Mouse (Mus musculus) brain, adult 10 weeks (tissue): Measurements from ENCODE around the gene Atl3. TPM values are rescaled to one million over a fixed set of nuclear protein-coding genes. Genes with fewer than 3 reads are reported as not detected.

Experiments
- polyA plus RNA-seq: library from polyadenylated mRNA; stranded (reverse); fragments of 350-450 nt; fragmentation: Illumina TruSeq; extraction: RNeasy Lipid Tissue Mini Kit (QIAGEN cat#74804); gene quantifications from one replicate; pipeline ENCODE4 v1.2.3, GENCODE M21; 2015; ENCODE audit warnings: low read depth, low replicate concordance

Atl3 gene
- polyA plus RNA-seq = 20.2 TPM

DNA sequence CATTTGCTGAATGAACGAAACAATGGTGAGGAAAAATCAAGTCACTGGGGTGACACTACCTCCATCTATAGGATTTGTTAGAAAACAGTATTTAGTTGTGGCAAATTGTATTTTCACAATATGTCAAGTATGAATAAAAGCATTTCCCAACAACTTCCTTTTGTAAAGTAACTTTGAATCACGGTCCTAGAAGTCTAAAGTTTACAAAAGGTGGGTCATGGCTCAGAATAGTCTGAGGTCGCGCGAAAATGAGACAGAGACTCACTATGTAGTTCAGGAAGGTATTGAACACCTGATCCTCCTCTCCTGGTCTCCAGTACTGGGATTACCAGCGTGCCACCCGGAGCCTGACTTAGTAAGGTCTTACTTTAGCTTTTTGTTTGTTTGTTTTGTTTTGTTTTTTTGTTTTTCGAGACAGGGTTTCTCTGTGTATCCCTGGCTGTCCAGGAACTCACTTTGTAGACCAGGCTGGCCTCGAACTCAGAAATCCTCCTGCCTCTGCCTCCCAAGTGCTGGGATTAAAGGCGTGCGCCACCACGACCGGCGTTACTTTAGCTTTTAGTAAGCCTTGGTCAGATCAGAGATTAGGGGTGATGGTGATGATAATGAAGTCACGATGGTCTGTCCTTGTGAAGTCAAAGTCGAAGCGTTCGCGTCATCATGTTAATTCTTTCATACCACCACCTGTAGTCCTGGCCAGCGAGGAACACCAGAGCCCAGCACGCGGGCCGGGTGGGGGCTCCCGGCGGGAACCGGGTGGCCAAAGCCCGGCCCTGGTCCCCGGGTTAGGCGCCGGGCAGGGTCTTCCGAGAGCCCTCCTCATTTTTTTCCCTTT lies at the start of gene Atl3:
Atl3 (plus strand) TSS at position 689 of the 835 bp plus-strand sequence.

DNA sequence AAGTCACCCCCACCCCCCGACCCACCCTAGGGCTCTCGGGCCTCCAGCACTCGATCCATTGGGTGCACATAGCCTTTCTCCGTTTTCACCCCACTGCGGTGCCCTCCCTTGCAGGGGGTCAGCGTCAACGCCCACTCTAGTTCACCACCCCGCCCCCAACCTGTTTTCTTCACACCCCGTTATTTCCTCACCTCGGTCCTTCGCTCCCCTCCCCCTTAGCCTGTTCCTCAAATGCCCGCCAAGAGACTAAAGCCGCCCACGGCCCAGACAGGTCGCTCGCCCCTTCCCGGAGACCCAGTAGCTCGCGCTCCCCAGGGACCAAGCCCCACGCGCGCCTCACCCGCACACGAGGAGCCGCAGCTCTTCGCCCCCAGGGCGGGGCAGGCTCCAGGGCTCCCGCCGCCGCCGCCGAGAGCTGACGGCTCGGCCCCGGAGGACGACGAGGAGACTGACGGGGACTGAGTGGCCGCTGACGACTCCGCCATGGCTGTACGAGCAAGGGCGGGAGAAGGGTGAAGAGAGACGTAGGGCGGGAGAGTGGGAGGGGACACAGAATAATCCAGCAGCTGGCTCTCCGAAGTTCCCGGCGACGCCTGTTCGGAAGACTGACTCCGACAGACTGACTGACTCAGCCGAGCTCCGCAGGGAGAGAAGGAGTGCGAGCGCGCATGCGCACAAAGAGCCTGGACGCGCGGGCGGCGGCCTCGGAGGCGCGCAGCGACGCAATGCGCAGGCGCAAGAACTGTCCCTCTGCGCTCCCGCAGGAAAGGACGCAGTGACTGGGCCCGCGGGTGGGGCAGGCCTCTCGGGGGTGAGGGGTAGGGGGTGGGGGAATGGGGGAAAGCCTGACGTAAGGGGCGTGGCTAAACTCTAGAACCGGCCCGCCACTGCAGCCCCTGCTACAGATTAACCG lies 11.0 kb upstream of the Atl3 start, which contains the start of gene Rtn3:
Rtn3 (minus strand) TSS at position 683 of the 913 bp plus-strand sequence.

DNA sequence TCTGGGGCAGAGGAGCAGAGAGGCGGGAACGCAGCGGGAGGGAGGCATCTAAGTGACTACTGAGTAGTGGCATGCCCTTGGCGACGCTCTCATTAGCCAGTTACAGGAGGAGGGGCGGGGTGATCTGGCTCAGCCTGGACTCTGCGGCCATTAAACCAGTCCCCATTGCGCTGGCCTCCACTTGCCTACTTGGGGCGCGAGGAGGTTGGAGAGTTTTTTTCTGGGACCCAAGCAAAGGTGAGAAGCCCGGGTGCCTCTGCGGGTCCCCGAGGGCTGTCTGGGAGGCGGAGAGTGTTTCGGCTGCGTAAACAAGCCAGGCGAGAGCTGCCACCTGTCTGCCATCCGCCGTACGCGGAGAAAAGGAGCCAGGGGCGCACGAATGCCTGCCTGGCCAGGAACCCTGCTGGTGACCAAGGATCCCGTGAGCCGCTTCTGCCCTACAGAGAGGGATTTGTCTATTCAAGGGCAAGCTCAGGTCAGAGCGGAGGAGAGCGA lies 63.5 kb downstream of the Atl3 start, which contains the start of gene Pla2g16:
Pla2g16 (plus strand) TSS at position 132 of the 495 bp plus-strand sequence.

Other genes with a start within 250 kb of the Atl3 start
- gene Rcor2, start 226.7 kb upstream of the Atl3 start, polyA plus RNA-seq = 9.6 TPM
- gene Mark2, start 152.2 kb upstream of the Atl3 start, polyA plus RNA-seq = 60.8 TPM
- 20.1 TPM for gene Spindoc, start 111.0 kb upstream of the Atl3 start, polyA plus RNA-seq
- 18.2 TPM for gene 2700081O15Rik, start 76.4 kb upstream of the Atl3 start, polyA plus RNA-seq
- gene Rtn3, start 10.8 kb upstream of the Atl3 start, polyA plus RNA-seq = 871 TPM
- gene Pla2g16, start 63.4 kb downstream of the Atl3 start, polyA plus RNA-seq = 53.6 TPM
- not detected for gene Lgals12, start 113.2 kb downstream of the Atl3 start, polyA plus RNA-seq
- gene Hrasls5, start 118.5 kb downstream of the Atl3 start, polyA plus RNA-seq = not detected
- not detected for gene Slc22a19, start 217.3 kb downstream of the Atl3 start, polyA plus RNA-seq